Mouse (Mus musculus): ENCODE data around the gene Tmc6. TPM values are rescaled to one million over a fixed set of nuclear protein-coding genes. Genes with fewer than 3 reads are reported as not detected.

The Tmc6 gene
- total and polyA plus RNA-seq, 3 experiments, result 16.8 to 28.4 (median 26.8) TPM

DNA sequence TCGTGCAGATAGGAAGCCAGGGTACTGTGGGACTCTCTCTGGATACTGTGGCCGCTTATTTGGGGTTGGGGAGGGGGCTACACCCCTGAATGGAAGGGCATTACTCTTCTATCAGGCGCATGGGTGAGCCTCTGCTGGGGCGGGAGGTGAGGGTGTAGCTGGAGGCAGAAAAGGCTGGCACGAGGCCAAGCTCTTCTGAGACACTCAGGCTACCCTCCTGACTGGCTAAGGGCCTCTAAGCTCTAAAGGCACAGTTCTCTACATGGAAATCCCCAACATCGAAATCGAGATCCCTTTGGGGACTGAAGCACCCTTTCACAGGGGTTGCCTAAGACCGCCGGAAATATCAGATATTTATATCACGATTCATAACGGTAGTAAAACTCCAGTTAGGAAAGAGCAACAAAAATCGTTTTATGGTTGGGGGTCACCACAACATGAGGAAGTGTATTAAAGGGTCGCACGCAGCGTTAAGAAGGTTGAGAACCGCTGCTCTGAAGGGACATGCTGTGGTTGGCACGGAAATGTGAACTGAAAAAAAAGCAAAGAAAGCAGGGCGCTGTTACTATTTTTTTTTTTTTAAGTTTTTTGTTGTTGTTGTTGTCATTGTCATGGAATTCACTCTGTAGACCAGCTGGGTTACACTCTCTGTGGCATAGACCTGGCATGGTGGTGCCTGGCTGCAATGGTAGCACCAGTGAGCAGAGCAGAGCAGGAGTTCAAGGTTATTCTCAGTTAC lies 46.3 kb upstream of the Tmc6 start (continued):
- TF ChIP-seq KAT2A (IDR thresholded peaks at IDR 0.05; ENCODE audit: insufficient replicate concordance, low read length), result no peak
- no peak for TF ChIP-seq ZC3H11A (IDR thresholded peaks at IDR 0.05; ENCODE audit: low read depth, low read length)
- TF ChIP-seq CHD1 (IDR thresholded peaks at IDR 0.05; ENCODE audit: low read depth, low read length), result peak; percentile 89
- TF ChIP-seq SIN3A (IDR thresholded peaks at IDR 0.05; ENCODE audit: low read length), result peak; percentile 91
- TF ChIP-seq TCF12 (IDR thresholded peaks at IDR 0.05; ENCODE audit: low read depth, low read length), result peak; percentile 79
- TF ChIP-seq RAD21 (IDR thresholded peaks at IDR 0.05; ENCODE audit: low read depth, low read length), result no peak
- peak; percentile 94 for TF ChIP-seq ZNF384 (IDR thresholded peaks at IDR 0.05; ENCODE audit: low read depth, low read length)
- peak; percentile 60; the same call in 1 of the 2 replicates for TF ChIP-seq MAFK (IDR thresholded peaks at IDR 0.05; ENCODE audit: insufficient replicate concordance, low read length)
- peak; percentile 88 for TF ChIP-seq ETS1 (conservative IDR thresholded peaks at IDR 0.05; ENCODE audit: low read depth, low read length)
- TF ChIP-seq UBTF (IDR thresholded peaks at IDR 0.05; ENCODE audit: low read depth, low read length), result 0 out of 2 replicates have a peak, but pooled peaks have one; percentile 46

DNA sequence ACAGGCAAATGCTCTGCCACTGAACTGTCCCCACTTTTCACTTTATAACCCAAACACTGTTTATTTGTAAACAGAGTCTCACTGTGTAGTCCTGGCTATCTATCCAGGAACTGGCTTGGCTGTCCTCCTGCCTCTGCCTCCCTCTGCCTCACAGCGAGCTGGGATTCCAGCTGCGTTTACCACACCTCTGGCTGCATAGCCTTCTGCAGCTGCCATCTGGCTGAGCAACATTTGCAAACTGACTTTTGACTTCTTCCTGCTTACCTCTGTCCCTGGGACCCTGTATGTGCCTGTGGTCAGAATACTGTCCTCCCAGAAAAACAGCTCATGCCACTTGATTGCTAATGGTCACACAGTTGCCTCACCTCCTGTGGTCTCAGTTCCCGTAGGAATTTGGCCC lies 45.4 kb upstream of the Tmc6 start:
- dilution Hi-C loops (cut with MboI; ENCODE audit: extremely low pct_ligation_motif_present, extremely low pct_unique_long_range_greater_than_20kb, low sequenced_read_pairs) (no loop called here), in situ Hi-C loops (cut with MboI; ENCODE audit: low pct_ligation_motif_present, low pct_unique_long_range_greater_than_20kb, low sequenced_read_pairs) (loop anchor here (5.0 to 10.0 kb wide), 3 partner anchors 35 to 353 kb away; no protein-coding TSS in a partner anchor)
- Histone ChIP-seq H3K9me3 (replicated peaks; ENCODE audit: low read length) (no peaks in the 10 kb centered on the region), H3K9ac (ENCODE audit: insufficient read depth, low read depth) (peak overlapping the region; percentile 85), H3K79me2 (replicated peaks; ENCODE audit: control insufficient read depth, extremely low read depth, insufficient read depth, poor library complexity, severe bottlenecking) (peaks cover 48% of the 10 kb centered on the region), H3K4me3 (replicated peaks in 1 of 3; ENCODE audit: low read depth in 2 of 3, low read length in 2 of 3, poor library complexity in 1 of 3) (peak overlapping the region; percentile 64 to 77 (median 65)), H3K27me3 (replicated peaks) (no peaks in the 10 kb centered on the region), H3K36me3 (replicated peaks in 1 of 2; ENCODE audit: control insufficient read depth in 1 of 2, insufficient read depth in 1 of 2, low read length in 1 of 2) (peaks cover 13 to 28% of the 10 kb centered on the region in 2 experiments), H3K27ac (ENCODE audit: insufficient read depth, low read depth) (peak overlapping the region; percentile 94), H3K4me1 (ENCODE audit: control insufficient read depth in 1 of 2, insufficient read depth in 2 of 2) (peaks cover 11 to 54% of the 10 kb centered on the region in 2 experiments), H3K4me2 (ENCODE audit: insufficient read depth, low read depth, poor library complexity, severe bottlenecking) (peak overlapping the region; percentile 89)
- TF ChIP-seq MXI1 (IDR thresholded peaks at IDR 0.05; ENCODE audit: low read depth, low read length) (no peak; the same call in 1 of the 2 replicates), TCF12 (IDR thresholded peaks at IDR 0.05; ENCODE audit: low read depth, low read length) (peak; percentile 66; the same call in 1 of the 2 replicates), SIN3A (IDR thresholded peaks at IDR 0.05; ENCODE audit: low read length) (peak; percentile 39; the same call in 1 of the 2 replicates), MYC (IDR thresholded peaks at IDR 0.05; ENCODE audit: low read depth, low read length) (no peak; the same call in none of the 2 replicates), PAX5 (IDR thresholded peaks at IDR 0.05; ENCODE audit: low read length) (no peak), BHLHE40 (IDR thresholded peaks at IDR 0.05; ENCODE audit: low read depth, low read length) (0 out of 2 replicates have a peak, but pooled peaks have one; percentile 28), SMC3 (IDR thresholded peaks at IDR 0.05; ENCODE audit: low read depth, low read length) (no peak; the same call in 1 of the 2 replicates), USF1 (IDR thresholded peaks at IDR 0.05; ENCODE audit: low read depth, low read length) (no peak), ETS1 (conservative IDR thresholded peaks at IDR 0.05; ENCODE audit: low read depth, low read length) (peak; percentile 30; the same call in 1 of the 2 replicates)
- peak; percentile 35 for DNase-seq (ENCODE audit: extremely low read depth)

All from CH12.LX (cell line).